Mouse (Mus musculus) megakaryocyte-erythroid progenitor cell, adult 5-6 weeks (primary cell): Measurements from ENCODE around the gene Tmem251. TPM values are rescaled to one million over a fixed set of nuclear protein-coding genes. Genes with fewer than 3 reads are reported as not detected.

ENCODE experiments used
- ATAC-seq: replicated peaks from 2 replicates; pipeline ENCODE4 v1.8.0; 2016; ENCODE audit warnings: mild to moderate bottlenecking, inconsistent platforms; ENCODE audit not compliant: severe bottlenecking, poor library complexity, low FRiP score, low TSS enrichment
- total RNA-seq, 2 experiments: library from RNA; stranded (forward) in 1 of 2; stranded (reverse) in 1 of 2; fragments of 200-1000, 215-1000 nt in 1 of 2; fragments of >200 nt in 1 of 2; fragmentation: Nextera tagmentation in 1 of 2; gene quantifications; 2 replicates each; pipeline ENCODE4 v1.2.3; 2014 to 2017

The Tmem251 gene
- total RNA-seq, 2 experiments from 2014 or later, result 10.8 to 13.8 TPM

DNA sequence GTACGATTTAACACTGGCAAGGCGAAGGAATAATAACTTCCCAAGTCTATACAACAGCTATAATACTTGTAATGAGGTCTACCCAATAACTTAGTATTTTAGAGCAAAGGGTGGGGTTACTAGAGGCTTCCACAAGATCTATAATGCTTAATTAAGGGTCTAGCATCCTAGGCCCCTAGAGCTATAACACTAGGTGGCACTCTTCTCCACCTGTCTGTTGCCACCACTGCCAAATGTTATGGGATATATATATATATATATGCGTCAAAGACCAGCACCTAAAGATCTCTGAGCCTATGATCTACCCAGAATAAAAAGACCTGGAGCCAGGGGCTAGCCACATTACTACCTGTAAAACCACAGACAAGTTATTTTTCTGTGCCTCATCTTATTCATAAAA, 3.3 kb upstream of the Tmem251 start:
- no peak for ATAC-seq

DNA sequence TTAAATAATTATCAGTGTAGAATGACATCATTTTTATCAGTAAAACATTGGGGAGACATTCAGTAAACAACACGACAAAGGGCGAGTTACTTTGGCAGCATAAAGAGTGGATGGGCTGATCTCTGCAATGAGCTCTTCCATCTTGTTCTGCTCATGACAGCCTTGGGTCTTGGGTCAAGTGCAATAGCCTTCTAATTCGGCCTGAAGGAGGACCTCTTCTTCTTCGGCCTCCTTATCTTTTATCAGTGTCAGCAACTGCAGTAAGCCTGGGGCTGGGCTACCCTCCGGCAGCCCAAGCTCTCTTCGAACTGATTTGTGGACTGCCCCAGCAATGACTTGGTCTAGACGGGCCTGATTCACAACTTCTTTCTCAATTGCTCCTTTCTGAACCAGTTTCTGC, 1.5 kb upstream of the Tmem251 start:
- ATAC-seq, result no peak

DNA sequence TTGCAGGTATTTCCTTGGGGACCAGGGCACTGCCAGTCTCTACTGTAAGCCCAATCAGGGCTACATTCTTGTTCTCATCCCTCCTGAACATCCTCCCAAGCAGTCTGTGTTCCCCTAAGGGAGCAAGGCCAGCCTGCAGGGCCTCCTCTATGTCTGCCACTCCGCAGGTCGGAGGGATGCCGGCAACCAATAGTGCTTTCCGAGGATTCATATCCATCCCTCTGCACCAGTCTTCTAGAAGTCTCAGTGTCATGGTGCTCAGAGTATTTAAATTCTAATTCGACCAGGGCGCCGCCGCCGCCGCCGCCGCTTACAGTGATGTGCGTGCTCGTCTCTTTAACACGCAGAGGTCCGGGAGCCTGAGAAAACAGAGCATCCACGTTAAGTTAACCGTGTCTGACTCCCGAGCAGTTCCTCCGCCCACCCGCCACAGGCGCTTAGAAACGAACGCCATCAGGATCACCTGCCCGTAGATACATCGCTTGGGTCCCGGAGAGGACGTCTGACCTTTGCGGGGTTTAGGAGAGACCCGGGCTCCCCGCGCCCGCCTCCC, 450 bp upstream of the Tmem251 start:
- ATAC-seq, result peak; percentile 42

DNA sequence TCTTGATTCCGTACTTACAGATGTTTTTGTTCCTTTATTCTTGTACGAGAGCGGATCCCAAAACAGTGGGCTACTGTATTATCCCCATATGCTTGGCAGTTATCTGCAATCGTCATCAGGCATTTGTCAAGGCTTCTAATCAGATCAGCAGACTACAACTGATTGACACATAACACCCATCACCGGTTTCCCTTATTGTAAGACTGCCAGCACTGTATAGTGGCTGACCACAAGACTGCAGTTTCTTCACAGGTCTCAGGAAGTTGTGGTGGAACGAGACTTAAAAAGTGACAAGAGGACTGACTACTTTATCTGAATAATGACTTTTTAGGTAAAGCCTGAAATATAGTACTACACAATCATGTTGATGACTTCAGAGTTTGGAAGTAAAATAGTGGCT, 1.3 kb downstream of the Tmem251 start:
- peak; percentile 58 for ATAC-seq

DNA sequence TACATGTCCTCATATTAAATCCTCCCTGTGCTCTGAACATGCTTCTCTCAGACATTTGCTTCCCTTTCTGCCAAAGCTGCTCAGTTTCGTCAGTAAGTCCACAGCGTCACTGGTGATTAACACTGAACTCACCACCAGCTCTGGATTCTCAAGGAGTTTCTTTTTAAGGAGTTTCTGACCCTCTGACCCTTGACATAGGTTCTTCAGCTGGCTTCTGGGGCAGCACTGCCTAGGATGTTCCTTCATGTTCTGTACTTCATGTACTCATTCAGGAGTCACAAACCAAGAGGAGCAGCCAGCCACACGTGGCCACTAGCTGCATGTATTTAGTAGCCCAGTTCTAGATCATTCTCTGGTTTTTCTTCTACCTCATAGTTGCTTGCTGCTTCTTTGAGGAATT, 4.7 kb downstream of the Tmem251 start:
- ATAC-seq, result no peak

DNA sequence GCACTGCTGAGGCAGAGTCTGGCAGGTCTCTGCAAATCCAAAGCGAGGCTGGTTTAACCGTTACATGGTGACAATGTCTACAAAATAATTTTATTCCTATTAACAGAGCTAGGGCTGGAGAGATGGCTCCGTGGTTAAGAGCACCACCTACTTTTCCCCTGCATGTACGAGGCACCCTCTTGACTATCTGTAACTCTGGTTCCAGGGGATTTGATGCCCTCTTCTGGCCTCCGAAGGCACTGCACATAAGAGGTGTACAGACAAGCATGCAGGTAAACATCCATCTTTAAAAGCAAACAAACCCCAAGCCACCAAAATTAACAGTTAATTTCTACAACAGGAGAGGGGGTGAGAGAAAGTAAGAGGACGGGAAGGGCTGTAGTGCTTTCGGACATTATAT, 12.7 kb downstream of the Tmem251 start:
- ATAC-seq, result no peak

DNA sequence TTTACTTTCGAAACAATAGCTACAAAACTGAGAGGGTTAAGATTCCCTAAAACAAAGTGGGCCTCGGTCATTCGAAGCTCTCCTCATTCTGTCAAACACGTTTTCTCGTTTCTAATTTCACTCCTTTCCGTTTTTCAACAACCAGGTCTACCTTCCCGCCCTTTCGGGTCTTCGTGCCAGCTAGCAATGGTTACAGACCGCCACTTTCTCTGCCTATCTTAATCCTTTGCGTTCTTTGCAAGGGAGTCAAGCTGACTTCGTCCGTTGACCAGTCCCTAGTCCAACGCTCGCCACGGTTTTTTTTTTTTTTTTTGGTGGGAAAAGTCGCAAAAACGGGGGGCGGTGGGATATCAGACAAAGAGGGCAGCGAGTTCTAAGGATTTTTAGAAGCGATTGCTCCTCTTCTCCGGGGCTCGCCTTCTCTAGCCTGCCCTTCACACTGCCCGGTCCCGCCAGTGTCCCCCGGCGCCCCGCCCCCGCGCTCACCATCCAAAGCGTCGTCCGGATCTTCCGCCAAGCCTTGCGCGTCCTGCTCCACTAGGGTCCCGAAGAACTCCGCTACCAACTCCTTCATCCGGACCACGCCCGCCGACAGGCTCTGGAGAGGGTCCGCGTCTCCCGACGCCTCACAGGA, 13.6 kb downstream of the Tmem251 start:
- no peak; the same call in 1 of the 2 replicates for ATAC-seq

DNA sequence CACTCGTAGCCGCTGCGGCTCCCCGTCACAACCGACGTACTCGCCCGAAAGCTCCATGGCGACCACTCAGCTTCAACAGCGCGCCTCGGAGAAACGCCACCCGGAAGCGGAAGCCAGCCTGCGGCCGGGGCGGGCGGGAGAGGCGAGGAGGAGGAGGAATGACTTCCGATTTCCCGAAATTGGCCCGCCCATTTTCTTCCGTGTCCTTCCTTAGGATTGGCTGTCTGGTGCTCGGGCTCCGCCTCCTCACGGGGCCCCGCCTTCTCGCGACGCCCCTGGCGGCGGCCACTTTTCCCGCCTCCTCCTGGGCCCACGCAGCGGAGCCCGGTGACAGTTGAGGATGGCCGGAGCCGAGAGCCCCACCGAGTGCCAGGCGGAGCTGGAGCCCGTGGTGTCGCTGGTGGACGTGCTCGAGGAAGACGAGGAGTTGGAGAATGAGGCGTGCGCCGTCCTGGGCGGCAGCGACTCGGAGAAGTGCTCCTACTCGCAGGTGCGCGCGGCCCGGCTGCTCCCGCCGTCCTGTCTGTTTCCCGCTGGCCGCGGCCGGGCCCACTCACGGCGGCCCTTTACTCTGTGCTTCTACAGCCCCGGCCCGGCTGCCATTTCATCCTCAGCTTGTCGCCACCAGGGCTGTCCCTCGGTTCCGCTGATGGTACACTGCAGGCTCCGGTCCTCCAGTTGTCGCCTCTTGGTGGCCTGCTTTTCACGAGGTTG, 14.3 kb downstream of the Tmem251 start, which contains the start of the genes Gm28051, Gon7 and Ubr7:
Gm28051 (minus strand) TSS at position 77 of the 714 bp plus-strand sequence.
Gon7 (minus strand) TSS at position 115 of the 714 bp plus-strand sequence.
Ubr7 (plus strand) TSS at position 279 of the 714 bp plus-strand sequence.
- peak; percentile 96 for ATAC-seq

DNA sequence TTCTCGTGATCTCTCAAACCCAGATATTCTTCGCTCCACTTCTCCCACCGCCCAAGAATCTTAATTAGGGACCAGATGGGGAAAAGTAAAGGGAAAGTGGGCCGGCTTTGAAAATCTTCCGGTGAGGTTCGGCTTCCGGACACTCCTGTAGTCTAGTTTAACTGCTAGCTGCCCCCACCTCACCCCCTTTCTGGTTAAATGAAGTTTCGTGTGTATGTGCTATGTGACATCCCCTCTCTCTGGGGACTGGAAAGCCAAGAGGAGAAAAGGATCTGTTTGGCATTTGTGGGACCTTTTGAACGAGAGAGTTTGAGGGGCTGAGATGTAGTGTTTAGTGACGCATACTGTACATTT, 14.8 kb downstream of the Tmem251 start, which contains the start of gene Gm20604:
Gm20604 (minus strand) TSS at position 270 of the 354 bp plus-strand sequence.
- ATAC-seq, result no peak

DNA sequence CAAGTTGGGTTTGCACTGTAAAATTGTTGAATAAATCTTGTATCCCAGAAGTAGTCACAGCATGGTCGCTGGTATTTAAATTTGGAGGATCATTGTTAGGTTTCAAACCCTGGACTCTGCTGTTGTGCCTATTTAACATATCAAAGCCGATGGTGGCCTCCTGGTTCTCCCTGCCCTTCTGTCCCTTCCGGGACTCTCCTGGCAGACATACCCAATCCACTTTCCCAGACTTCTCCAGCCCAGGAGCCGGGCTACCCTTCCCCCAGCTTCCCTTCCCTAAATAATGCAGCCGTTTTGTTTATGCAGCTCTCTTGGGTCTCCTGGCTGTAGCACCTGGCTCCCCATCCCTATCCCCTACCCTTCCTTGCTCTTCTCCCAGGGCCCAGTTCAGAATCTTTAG, 15.4 kb downstream of the Tmem251 start:
- no peak for ATAC-seq

DNA sequence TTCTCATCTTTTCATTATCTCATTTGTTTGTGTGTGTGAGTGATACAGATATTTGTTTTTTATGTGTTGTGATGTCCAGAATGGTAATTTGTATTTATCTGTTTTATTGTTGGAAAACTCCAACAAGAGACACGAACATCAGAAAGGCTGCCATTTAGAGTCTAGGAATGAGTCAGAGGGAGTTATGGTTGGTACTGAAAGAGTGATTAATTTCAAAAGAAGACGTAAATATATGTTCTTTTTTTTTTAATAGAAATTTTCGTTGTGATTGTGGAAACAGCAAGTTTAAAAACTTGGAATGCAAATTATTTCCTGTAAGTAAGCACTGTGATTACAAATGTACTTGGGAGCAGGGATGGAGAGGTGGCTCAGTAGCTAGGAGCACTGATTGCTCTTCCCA, 18.1 kb downstream of the Tmem251 start:
- no peak for ATAC-seq

DNA sequence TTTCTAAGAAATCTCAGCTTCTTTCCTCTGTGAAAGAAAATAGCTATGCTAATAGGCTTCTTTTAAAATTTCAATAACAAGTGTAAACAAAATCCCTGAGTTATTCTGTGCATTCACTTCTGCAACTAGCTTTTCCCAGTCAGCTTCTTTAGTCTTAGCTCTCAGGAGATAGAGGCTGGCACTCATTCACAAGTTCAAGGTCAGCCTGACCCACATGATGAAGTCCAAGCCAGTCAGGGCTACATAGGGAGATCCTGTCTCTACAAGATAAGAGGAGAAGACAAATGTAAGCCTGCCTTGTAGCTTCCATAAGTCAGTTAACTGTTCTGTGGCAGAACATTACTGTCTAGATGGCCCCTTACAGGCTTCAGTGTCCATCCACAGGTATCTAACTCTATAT, 20.1 kb downstream of the Tmem251 start:
- no peak for ATAC-seq

DNA sequence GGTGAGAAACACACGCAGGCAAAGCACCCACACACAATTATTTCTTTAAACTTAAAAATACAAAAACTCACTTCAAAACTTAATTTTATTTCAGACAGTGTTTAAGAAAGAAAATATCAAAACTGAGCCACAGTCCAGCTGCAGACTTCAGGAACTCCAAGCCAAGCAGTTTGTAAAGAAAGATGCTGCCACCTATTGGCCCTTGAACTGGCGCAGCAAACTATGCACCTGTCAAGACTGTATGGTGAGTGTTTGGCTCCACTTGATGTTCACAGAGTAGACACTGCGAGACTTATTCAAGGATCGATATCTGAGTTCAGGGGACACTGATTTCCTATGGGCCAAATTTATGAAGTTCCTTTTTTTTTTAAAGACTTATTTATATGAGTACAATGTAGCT, 25.4 kb downstream of the Tmem251 start:
- no peak for ATAC-seq

DNA sequence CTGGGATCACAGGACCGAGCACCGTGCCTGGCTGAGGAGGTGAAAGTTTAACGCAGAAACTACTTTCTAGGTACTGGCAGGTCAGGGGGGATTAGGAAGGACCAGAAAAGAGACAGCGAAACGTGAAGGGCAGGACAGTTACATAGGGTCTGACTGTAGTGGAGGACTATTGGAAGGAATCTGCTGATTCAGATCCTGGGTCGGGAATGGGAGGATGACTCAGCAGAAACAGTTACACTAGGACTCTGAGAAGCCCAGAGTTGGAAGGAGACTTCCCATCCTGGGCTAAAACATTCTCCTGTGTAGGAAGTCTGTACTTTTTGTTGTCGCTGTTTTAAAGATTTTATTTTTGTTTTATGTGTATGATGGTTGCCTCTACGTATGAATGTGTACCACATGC, 28.0 kb downstream of the Tmem251 start:
- no peak for ATAC-seq

DNA sequence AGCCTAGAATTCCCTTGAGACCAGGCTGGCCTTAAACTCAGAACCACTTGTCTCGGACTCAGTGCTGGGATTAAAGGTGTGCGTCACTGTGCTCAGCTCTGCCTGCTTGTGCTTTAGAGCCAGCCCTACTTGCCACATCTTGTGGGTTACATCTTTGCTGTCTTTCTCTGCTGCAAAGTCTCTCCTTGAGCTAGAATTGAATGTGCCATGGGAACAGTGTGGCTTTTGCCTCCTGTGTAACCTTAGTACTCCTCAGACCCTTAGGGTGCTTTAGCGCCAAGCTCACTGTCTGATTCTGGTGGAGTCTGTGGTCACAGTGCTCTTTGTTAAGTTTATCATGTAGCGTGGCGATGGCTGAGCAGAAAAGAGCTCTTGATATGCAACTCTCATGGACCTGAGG, 29.1 kb downstream of the Tmem251 start:
- ATAC-seq, result no peak

DNA sequence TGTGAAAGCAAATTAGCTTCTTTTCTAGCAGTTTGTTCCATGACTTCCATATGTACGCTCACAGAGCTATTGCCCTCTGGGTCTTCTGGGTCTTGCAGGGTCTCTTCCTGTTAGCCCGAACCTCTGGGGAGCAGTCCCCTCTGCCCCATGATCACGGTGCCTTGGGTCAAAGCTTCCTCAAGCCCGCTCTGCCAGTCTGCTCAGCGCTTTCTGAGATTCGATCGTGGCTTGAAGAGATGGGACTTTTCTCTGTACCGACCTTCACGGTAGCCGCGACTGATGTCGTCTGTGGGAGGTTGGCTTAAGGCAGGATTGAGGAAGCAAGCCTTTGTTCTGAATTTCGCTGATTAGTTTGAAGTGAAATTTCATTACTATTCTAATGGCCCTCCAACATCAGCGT, 32.5 kb downstream of the Tmem251 start:
- no peak for ATAC-seq

DNA sequence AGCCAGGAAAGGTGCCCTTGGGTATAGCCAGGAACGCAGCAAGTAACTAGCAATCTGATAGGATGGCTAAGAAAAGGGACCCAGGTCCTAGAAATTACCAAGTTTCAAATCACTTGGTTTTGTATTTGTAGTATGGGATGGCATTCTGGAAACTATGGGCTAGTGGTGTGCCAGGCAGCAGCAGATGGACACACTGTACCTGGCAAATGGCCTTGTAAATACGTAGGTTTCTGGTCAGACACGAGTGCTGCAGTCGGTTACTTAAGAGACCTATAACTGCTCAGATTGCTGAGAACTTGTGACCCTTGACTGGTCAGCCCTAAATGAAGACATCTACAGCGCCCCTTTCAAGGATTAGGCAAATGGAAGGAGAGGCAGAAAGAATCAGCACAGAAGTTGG, 34.6 kb downstream of the Tmem251 start:
- ATAC-seq, result no peak

DNA sequence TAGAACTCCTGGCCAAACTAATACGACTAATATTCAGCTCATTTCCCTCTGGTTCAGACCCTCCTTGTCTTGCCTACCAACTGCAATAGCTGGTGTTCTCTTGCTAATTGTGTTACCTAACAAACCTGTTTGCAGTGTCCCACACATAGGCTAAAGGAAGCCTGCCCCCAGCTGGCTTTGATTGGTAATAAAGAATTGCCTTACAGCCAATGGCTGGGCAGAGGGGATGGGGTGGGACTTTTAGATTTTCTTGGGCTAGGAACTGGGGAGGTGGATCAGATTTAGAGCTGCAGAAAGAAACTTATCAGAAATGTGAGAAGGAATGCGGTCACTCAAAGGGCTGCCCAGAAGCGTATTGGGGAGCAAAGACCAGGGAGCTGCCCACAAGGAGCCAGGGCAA, 35.9 kb downstream of the Tmem251 start:
- peak; percentile 65 for ATAC-seq

DNA sequence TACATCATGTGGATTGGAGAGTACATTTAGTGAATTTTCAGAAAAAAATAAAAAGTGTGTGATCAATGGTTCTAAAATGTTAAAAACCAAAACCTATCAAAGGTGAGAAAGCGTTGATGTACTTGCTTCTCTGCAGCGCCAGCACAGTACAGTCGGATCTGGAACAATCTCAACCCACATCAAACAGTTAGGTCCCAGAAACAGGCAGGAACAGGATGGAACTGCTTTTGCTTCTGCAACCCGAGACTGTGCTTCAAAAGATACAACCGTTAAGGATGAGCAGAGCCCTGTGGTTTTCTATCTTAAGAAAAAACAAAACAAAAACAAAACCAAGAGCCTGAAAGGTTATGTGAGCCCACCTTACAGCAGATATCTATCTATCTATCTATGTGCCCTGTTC, 39.3 kb downstream of the Tmem251 start:
- no peak for ATAC-seq

DNA sequence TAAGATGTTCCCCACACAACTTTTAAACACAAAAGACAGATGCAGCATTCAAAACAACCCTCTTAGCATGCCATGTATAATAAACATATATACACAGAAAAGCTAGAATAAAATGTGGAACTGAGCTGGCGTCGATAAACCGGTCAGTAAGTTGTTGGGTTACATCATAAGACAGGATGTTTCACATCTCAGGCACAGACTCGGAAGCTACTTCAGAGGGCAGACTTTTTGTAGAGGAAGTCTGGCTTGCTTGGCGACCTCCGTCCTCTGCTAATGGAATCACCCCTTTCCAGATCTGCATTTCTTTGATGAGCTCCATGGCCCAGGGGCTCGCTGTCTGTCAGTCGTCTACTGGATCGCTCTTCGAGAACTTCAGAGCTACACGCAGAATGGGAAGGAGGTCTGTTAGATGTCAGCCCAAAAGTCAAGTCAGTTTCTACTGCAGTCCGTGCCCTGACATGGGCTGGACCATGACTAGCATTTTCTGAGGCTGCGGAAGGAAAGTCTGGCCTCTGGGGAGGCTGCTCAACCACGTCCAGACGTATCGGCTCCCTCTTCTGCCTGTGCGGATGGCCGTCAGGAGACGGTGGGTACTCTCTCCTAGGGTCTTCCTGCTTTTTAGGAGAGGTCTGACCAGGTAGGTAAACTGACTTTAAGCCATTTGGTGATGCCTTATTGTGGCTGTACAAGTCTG, 41.5 kb downstream of the Tmem251 start:
- ATAC-seq, result no peak
